8 mouse cellular contexts compared by ENCODE assay signal in genomic region chr10:86778398-86779116, GRCm38 (mm10). TPM values are rescaled to one million over a fixed set of nuclear protein-coding genes. Genes with fewer than 3 reads are reported as not detected.
DNase-seq lines count a peak whose midpoint lies in the region; ATAC-seq lines count a peak whose summit lies in the region.

TSS of gene Nt5dc3 (plus strand) at chr10:86779005.

- peak; percentile 80 for ATAC-seq in inflammation-experienced regulatory T-cells, adult 6 months
- ATAC-seq in megakaryocyte-erythroid progenitor cell, adult 5-6 weeks (replicated peaks; ENCODE audit: low FRiP score, low TSS enrichment, poor library complexity, severe bottlenecking), result peak; percentile 93

- intact Hi-C loops in gastrocnemius, postnatal 14 days (cut with DNase I; ENCODE audit: low total_unique reads), result no loop called here
- intact Hi-C loops in left cerebral cortex, postnatal 10 days (cut with DNase I), result loop anchor here (10.0 kb wide), 1 partner anchor 196 kb away; no protein-coding TSS in a partner anchor

- DNase-seq in adrenal gland, adult (ENCODE audit: inconsistent age in 2 of 2, low spot score in 1 of 2), result peak; percentile 99 to 100
- DNase-seq in embryo, embryonic 10.5 days (ENCODE audit: low spot score), result peak; percentile 98
- peak; percentile 98 for DNase-seq in gastrocnemius, postnatal 14 days
- peak; percentile 90 to 97 for DNase-seq in left cerebral cortex, postnatal 10 days (ENCODE audit: extremely low spot score in 1 of 2, low spot score in 2 of 2)
- peak; percentile 90 for DNase-seq in right cerebral cortex, postnatal 25 days
- peak; percentile 95 for DNase-seq in urinary bladder, postnatal 4 days (ENCODE audit: low spot score in 2 of 2)

RNA-seq across cellular contexts. Expression of gene Nt5dc3, which starts in this region (rescaled TPM):
- 10 to 100 TPM; 25.2 to 38.1 TPM for total RNA-seq in gastrocnemius, postnatal 14 days (2021)
- 1 to 10 TPM in 2 of 3 experiments, under 1 TPM in 1; 0.68 to 1.9 (median 1.2) TPM for polyA plus RNA-seq in inflammation-experienced regulatory T-cells, adult 6 months (2017; shearing (Covaris generic))
- 10 to 100 TPM; 65.7 to 68.5 TPM for total RNA-seq in left cerebral cortex, postnatal 10 days (2021)
- 8.9 and 12.4 TPM in 2 replicates for total RNA-seq in megakaryocyte-erythroid progenitor cell, adult 5-6 weeks (2014; fragmentation: Nextera tagmentation)
- total RNA-seq in megakaryocyte-erythroid progenitor cell, adult 5-6 weeks (2017), result 2.9 and 6.8 TPM in 2 replicates

Comparison
In these comparisons a context has a peak if more than half of its experiments do, and no peak if none do; other contexts are left out.
1. Peak in every context shown above with its lines: DNase-seq and ATAC-seq.